Mouse (Mus musculus): ENCODE results near the gene Mast1.
"Not testable (repeated sequence)": the region's sequence is repeated elsewhere in the genome, so short reads cannot be mapped to it uniquely, and the experiment has no call there.

Mast1 gene

GRCm38 (mm10) chr8:84910551-84910950, 26.6 kb downstream of the Mast1 start:
- DNase-seq (ENCODE audit: low spot score) = no peak

GRCm38 (mm10) chr8:84909949-84910348, 27.2 kb downstream of the Mast1 start:
- no peak for DNase-seq (ENCODE audit: low spot score)

GRCm38 (mm10) chr8:84909162-84909767, 27.9 kb downstream of the Mast1 start:
- DNase-seq (ENCODE audit: low spot score) = no peak

GRCm38 (mm10) chr8:84908421-84909161, 28.6 kb downstream of the Mast1 start, which contains the start of gene Dnase2a:
Dnase2a (plus strand) TSS chr8:84908560.
- DNase-seq (ENCODE audit: low spot score) = peak; percentile 90

DNA sequence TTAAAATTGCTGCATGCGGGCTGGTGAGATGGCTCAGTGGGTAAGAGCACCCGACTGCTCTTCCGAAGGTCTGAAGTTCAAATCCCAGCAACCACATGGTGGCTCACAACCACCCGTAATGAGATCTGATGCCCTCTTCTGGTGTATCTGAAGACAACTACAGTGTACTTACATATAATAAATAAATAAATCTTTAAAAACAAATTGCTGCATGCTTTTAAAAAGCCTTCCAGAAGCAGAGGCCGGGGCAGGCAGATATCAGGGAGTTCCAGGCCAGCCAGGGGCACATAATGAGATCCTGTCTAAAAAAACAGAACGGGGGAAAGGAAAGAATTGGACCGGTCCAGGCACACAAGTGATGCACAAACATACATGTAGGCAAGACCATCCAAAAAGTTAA, 29.2 kb downstream of the Mast1 start:
- DNase-seq (ENCODE audit: low spot score) = not testable (repeated sequence)

- no peak for DNase-seq (ENCODE audit: low spot score)
These were observed 29.7 kb downstream of the Mast1 start for GRCm38 (mm10) chr8:84907493-84907892.

DNA sequence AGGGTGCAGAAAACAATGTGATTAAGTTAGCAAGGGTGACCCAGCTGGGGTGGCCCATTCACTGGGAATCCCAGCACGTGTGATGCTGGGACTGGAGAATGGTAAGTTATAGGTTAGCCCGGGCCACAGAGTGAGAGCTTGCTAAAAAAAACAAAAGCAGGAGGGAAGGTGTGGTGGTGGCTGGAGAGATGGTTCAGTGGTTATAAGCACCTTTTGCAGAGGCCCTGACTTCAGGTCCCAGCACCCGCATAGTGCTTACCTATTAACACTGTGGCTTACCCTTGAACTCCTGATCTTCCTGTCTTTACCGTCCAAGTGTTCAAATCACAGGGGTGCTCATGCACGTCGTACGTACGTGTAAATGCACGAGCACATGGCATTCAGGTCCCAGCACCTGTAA, 30.1 kb downstream of the Mast1 start:
- no peak for DNase-seq (ENCODE audit: low spot score)

DNA sequence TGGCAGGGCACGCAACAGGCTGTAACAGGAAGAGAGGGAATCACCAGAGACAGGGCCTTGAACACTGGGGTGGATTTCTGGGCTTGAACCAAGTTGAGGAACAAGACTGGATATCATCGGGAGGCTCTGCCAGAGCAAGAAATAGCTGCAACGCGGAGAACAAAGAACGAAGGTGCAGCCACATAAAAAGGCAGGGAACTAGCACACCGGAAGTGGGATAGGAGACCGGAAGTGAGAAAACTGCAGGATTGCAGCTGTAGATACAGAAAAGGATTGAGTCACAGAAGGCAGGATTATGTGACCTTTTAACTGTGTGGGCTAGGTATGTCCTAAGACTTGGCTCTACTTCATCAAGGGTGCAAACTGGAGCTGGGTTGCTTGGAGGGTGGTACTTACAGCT, 32.8 kb downstream of the Mast1 start:
- no peak for DNase-seq (ENCODE audit: low spot score)

- peak; percentile 88 for DNase-seq (ENCODE audit: low spot score)
These were observed 34.1 kb downstream of the Mast1 start for GRCm38 (mm10) chr8:84902920-84903661.

- DNase-seq (ENCODE audit: low spot score) = no peak
These were observed 34.7 kb downstream of the Mast1 start for GRCm38 (mm10) chr8:84902367-84902919.

DNA sequence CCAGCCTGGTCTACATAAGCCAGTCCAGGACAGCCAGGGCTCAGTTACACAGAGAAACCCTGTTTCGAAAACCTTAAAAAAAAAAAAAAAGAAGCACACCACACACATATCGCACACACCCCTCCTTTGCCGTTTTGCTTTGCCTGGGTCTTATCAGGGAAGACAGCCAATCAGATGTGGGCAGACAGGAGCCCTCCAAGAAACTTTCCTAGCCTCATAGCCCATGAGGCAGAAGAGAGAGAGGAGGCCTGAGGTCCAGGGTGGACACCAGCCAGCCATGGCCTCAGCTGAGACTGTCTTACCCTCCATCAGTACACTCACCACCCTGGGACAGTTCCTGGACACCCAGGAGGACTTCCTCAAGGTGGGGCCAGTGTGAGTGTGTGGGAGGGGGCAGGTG, 35.4 kb downstream of the Mast1 start, which contains the start of gene Klf1:
TSS of gene Klf1 (plus strand) at position 177 of the 400 bp plus-strand sequence.
- no peak for DNase-seq (ENCODE audit: low spot score)

DNA sequence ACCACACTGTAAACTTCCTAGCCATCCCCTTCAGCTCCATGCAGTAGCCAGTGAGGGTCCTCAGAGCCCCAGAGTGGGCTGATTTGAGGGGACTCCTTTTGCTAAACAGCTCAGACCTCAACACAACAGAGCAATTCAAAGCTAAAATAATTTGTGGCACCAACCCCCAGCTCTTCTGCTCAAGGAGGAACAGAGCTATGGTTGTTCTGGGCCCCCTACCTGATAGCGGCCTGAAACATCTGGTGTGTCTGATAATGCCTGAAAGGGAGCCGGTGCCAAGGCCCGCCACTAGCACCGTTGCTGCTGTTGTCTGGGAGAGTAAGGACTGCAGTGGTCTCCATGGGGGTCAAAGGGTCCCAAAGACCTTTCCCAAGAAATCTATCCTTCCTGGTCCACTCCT, 36.1 kb downstream of the Mast1 start:
- no peak for DNase-seq (ENCODE audit: low spot score)

- DNase-seq (ENCODE audit: low spot score) = no peak
These were observed 41.2 kb downstream of the Mast1 start for GRCm38 (mm10) chr8:84895963-84896362.

DNA sequence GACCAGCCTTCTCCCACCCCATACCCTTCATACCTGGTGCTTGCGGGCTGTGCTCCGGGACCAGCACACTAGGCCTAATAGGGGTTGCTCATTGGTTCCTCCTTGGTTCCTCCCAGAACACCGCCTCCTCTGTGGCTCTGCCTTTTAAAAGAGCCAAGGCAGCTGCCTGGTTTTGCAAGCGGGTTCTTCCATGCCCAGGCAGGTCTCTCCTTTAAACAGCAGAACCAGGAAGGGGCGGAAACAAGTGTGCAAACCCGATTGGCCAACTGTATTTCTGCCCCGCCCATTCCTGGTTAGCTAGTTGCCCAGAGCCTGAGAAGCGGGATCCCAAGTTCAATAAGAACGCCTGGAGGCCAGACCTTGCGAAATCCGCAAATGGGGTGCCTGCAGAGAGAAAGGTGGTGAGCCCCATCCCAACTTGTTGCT, 43.4 kb downstream of the Mast1 start, which contains the start of gene Gcdh:
TSS of gene Gcdh (minus strand) at position 213 of the 426 bp plus-strand sequence.
- peak; percentile 88 for DNase-seq (ENCODE audit: low spot score)

DNA sequence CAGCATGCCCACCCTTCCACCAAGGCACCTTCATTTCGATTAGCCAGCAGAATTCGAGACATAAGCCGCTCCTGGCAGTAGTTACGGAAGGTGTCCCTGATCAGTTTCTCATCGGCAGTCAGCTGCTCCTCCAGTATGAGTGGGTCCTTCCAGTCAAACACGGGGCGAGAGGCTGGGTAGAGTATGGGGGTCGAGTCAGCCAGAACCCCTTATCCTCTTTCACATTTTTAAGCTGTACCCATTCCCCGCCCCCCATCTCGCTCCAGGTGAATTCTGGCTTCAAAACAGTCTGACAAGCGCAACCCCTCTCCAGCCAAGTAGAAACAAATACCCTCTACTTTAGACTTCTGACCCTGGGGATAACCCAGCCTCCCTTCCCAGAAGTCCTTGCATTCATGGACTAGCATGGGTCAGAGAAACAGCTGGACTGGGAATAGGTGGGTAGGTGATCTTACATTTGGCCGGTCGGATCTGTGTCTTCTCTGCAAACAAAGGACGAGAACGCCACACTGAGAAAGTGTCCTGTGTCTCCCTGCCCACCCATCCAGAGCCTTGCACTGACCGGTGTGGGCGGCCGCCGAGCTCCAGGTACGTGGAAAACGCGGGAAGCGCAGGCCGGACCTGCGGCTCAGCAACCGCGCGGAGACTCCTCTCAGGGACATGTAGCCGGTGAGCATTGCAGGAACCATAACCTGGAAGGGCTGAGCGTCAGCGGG, 44.0 kb downstream of the Mast1 start:
- DNase-seq (ENCODE audit: low spot score) = no peak

DNA sequence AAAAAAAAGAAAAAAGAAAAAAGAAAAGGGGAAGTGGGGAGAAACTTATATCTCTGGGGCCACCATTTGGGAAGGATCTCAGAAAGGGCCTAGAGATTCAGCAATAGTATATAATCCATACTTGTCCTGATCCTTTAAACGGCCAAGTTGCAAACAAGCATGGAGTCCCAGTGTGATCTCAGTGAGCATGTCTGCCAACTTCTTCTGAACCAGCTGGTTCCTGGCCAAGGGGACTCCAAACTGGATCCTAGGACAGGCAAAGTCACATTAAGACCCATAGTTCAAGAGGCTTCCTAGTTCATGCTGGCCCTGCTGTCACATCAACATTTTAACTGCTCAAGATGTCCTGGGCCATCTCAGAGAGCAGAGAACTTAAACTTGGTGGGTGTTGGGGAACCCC, 48.0 kb downstream of the Mast1 start:
- no peak for DNase-seq (ENCODE audit: low spot score)

DNA sequence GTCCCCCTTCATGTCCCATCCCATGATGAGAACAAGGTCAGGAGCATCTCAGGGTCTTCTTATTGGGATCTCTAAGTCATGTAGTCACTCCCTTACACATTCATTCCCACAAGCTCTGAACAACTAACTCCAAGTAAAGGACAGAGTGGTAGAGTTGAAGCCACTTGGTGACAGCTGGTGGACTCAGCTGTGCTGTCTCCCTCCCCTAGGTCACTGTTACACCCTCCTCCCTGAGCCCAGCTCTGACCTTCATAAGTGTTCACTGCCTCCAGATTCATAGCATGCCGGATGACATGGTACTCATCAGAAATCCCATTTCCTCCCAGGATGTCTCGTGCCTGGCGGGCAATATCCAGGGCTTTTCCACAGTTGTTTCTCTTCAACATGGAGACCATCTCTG, 48.9 kb downstream of the Mast1 start:
- no peak for DNase-seq (ENCODE audit: low spot score)

DNA sequence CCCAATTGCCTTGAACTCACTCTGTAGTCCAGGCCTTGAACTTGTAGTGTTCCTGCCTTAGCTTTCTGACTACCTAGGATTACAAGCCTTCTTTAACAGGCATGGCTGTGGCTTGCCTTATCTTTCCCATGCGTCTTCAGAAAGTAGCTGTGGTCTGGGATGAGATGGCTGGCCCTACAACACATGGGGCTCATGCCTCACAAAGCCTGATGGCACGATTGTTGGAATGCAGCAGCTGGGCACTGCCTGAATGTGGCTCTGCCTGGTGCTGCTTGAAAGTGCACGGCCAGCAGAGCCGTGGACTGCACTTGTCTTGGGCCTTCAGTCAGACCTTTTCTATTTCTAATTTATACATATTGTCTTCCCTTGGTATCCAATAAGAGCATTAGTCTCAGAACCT, 52.4 kb downstream of the Mast1 start:
- DNase-seq (ENCODE audit: low spot score) = no peak

- no peak for DNase-seq (ENCODE audit: low spot score)
These were observed 58.2 kb downstream of the Mast1 start for GRCm38 (mm10) chr8:84878915-84879314.

DNA sequence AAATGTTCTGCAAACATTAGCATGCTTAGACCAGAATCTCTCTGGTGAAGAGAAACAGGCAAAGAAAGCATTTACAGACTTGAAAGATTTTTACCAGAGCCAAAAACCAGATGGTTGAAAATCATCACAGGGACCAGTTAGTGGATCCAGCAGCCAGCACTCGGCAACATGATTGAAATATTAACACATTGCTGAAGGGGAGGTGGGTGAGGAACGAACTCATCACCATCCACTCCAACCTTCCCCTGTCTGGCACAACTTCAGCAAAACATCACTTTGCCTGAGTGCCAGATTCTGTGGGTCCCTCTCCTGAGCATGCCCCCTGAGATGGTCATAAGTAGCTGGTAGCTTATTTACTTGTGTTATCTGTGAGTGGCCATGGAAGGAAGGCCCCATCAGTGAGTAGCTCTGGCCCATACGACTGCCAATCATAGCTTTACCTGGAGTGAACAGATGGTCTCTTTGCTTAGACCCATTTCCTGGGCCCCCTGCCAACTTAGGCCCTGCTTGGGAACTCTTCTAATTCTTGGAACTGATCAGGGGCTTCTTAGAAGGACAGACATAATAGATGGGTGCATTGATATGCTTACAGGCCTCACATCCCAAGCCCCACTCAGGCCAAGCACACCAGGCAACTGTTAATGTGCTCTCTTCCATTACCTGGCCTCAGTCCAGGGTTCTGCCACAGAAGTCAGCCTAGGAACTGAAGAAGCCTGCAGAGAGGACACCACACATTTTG, 59.7 kb downstream of the Mast1 start:
- DNase-seq (ENCODE audit: low spot score) = no peak

GRCm38 (mm10) chr8:84874339-84874738, 62.8 kb downstream of the Mast1 start:
- no peak for DNase-seq (ENCODE audit: low spot score)
